Mouse (Mus musculus): ENCODE measurements around the gene Nlrp6. TPM values are rescaled to one million over a fixed set of nuclear protein-coding genes. Genes with fewer than 3 reads are reported as not detected.

Gene Nlrp6
- polyA plus RNA-seq (2015; fragmentation: Nextera tagmentation; extraction: Ambion mirVana): 0.07 and 0.10 TPM in 2 replicates

DNA sequence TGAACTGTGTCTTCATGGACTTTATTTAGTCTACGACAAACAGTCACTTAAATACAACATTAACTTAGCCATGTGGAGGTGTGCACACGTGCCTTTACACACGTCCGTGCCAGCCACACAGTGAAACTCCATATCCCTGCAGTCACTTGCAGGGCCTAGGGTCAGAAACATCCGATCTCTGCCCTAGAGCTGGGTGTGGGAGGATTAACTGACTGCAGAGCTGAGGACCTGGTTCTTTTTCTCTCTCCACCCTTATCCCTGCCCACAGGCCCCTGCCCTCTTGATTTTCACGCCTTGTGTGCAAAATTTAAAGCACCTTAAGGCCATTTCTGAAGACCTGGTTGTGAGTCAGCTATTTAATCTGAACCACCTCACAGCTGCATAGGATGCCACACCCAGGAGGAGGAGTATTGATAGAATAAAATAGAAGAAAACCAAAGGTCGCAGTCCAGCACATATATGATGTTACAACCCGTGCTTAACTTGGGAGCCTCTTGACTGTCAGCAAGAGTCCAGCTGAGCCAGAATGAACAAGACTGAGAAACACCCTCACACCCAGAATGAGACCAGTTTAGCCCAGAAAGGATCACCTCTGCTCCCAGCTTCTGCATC lies at the start of gene Nlrp6:
Nlrp6 (plus strand) TSS at position 485 of the 612 bp plus-strand sequence.
- no peaks in the 10 kb centered on the region for H3K36me3 ChIP-seq (ENCODE audit: insufficient read depth, low read length)
- no peak within 1 kb of the TSS for H3K4me3 ChIP-seq (ENCODE audit: low read depth, low read length)
- no peak within 1 kb of the TSS for H3K4me2 ChIP-seq (replicated peaks; ENCODE audit: low read depth, low read length)
- H3K4me1 ChIP-seq (ENCODE audit: insufficient read depth, low read depth, low read length): peaks cover 10% of the 10 kb centered on the region; the same call in 1 of the 2 replicates
- H3K9ac ChIP-seq (replicated peaks; ENCODE audit: low read depth): no peak within 1 kb of the TSS
- H3K9me3 ChIP-seq (ENCODE audit: low read length): no peaks in the 10 kb centered on the region
- no peak for TF ChIP-seq CTCF (IDR thresholded peaks at IDR 0.05)
- no peak for TF ChIP-seq EP300 (IDR thresholded peaks at IDR 0.05)
- no peak for DNase-seq (ENCODE audit: low spot score)
- peaks cover 55% of the 10 kb centered on the region for H3K27me3 ChIP-seq (replicated peaks; ENCODE audit: insufficient read depth, low read length)
- WGBS: 58% methylated on average over 8 of the region's 8 CpGs
- no peak for ATAC-seq
- H3K27ac ChIP-seq (ENCODE audit: low read length): no peak within 1 kb of the TSS

DNA sequence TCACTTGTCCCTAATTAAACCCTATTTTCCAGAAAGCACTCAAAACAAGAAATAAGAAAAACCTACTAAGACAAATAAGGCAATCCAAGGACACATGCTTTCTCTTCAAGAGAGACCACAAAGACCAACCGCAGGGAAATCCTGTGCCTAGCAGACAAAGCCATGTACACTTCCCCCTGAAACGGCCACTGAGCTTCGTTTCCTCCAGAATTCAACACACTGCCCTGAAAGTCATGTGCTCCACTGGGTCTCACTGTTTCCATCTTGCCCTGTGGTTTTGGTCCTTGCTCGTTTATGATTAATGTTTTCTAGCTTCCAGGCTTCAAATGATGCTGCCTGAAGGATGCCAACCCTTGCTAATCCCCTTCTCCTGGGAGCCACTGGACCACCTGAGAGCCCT lies 46.5 kb upstream of the Nlrp6 start:
- Histone ChIP-seq H3K4me2 (replicated peaks; ENCODE audit: low read depth, low read length) (no peak overlapping the region), H3K36me3 (ENCODE audit: insufficient read depth, low read length) (peaks cover 23% of the 10 kb centered on the region), H3K27me3 (replicated peaks; ENCODE audit: insufficient read depth, low read length) (no peaks in the 10 kb centered on the region), H3K4me3 (ENCODE audit: low read depth, low read length) (no peak overlapping the region), H3K9me3 (ENCODE audit: low read length) (no peaks in the 10 kb centered on the region), H3K9ac (replicated peaks; ENCODE audit: low read depth) (no peak overlapping the region), H3K4me1 (ENCODE audit: insufficient read depth, low read depth, low read length) (no peaks in the 10 kb centered on the region), H3K27ac (ENCODE audit: low read length) (no peak overlapping the region)
- WGBS: 84% methylated on average over 4 of the region's 4 CpGs
- DNase-seq (ENCODE audit: low spot score) (no peak), ATAC-seq (no peak)
- no peak for TF ChIP-seq EP300 (IDR thresholded peaks at IDR 0.05)
- no peak for TF ChIP-seq CTCF (IDR thresholded peaks at IDR 0.05)

DNA sequence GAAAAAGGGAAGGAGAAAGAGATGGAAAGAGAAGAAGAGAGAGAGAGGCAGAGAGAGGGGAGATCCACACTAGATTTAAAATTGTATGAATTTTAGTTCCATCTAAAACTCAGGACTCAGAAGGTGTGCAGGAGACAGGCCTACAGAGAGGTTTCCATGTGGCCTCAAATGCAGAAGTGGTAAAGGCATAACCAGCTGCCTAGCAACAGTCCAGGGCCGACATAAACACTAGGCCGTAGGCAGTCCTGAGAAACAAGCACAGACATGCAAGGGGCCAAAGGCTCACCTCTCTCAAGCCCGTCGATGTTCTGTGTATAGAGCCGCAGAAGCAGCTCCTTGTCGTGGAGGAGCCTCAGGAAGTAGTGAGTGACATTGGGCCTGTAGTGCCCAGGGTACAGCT lies 43.3 kb upstream of the Nlrp6 start:
- DNase-seq (ENCODE audit: low spot score): no peak
- peaks cover 23% of the 10 kb centered on the region for H3K36me3 ChIP-seq (ENCODE audit: insufficient read depth, low read length)

DNA sequence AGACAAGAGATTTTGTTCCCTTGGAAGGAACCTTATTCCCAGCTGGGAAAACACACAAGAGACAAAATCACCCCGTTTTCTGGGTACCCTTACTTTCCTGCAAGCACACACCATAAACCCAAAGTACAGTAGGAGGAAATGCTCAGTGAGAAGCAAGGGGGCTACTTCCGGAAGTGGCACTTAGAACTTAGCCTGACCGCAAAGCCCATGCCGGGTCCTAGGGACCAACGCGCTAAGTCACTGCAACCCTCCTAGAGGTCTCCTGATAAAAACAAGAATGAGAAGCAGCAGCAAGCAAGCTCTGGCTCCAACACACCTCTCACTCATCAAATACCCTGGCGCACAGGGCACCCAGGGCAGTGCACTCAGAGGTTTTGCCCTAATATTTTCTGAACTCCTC lies 41.3 kb upstream of the Nlrp6 start:
- no peaks in the 10 kb centered on the region for H3K4me1 ChIP-seq (ENCODE audit: insufficient read depth, low read depth, low read length)
- WGBS: 84% methylated on average over 7 of the region's 7 CpGs
- no peak overlapping the region for H3K27ac ChIP-seq (ENCODE audit: low read length)
- peaks cover 21% of the 10 kb centered on the region for H3K36me3 ChIP-seq (ENCODE audit: insufficient read depth, low read length)
- DNase-seq (ENCODE audit: low spot score) (no peak), ATAC-seq (no peak)
- H3K9ac ChIP-seq (replicated peaks; ENCODE audit: low read depth): no peak overlapping the region
- no peak for TF ChIP-seq CTCF (IDR thresholded peaks at IDR 0.05)
- no peak for TF ChIP-seq EP300 (IDR thresholded peaks at IDR 0.05)
- H3K4me2 ChIP-seq (replicated peaks; ENCODE audit: low read depth, low read length): no peak overlapping the region
- no peaks in the 10 kb centered on the region for H3K9me3 ChIP-seq (ENCODE audit: low read length)
- H3K27me3 ChIP-seq (replicated peaks; ENCODE audit: insufficient read depth, low read length): no peaks in the 10 kb centered on the region
- H3K4me3 ChIP-seq (ENCODE audit: low read depth, low read length): no peak overlapping the region

More for the DNA sequence above, 43.3 kb upstream of the Nlrp6 start:
- H3K9me3 ChIP-seq (ENCODE audit: low read length): no peaks in the 10 kb centered on the region
- WGBS: 70% methylated on average over 6 of the region's 6 CpGs
- H3K27me3 ChIP-seq (replicated peaks; ENCODE audit: insufficient read depth, low read length): no peaks in the 10 kb centered on the region
- H3K4me2 ChIP-seq (replicated peaks; ENCODE audit: low read depth, low read length): no peak overlapping the region
- no peak for ATAC-seq
- no peaks in the 10 kb centered on the region for H3K4me1 ChIP-seq (ENCODE audit: insufficient read depth, low read depth, low read length)
- TF ChIP-seq CTCF (IDR thresholded peaks at IDR 0.05) (no peak), EP300 (IDR thresholded peaks at IDR 0.05) (no peak)
- no peak overlapping the region for H3K9ac ChIP-seq (replicated peaks; ENCODE audit: low read depth)
- no peak overlapping the region for H3K4me3 ChIP-seq (ENCODE audit: low read depth, low read length)
- no peak overlapping the region for H3K27ac ChIP-seq (ENCODE audit: low read length)

DNA sequence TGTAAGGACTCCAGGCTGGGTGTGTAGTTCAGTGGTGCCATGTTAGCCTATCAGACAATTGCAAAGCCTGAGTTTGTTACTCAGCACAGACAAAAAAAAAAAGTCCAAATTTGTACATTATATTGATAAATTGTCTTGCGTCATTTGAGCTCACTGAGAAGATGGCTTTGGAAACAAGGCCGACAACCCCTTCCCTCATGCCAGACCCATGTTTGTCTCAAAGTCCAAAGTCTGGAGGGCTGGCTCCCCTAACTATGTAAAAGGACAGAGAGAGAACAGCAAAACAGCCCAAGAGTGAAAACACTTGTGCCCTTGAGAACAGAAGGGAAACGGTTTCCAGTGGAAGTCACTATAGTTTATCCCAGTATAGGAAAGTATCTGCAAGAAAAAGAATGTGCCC lies 40.3 kb upstream of the Nlrp6 start:
- WGBS: 73% methylated on average over 3 of the region's 3 CpGs
- Histone ChIP-seq H3K4me1 (ENCODE audit: insufficient read depth, low read depth, low read length) (no peaks in the 10 kb centered on the region), H3K27ac (ENCODE audit: low read length) (no peak overlapping the region), H3K27me3 (replicated peaks; ENCODE audit: insufficient read depth, low read length) (no peaks in the 10 kb centered on the region), H3K4me3 (ENCODE audit: low read depth, low read length) (no peak overlapping the region), H3K4me2 (replicated peaks; ENCODE audit: low read depth, low read length) (no peak overlapping the region), H3K9ac (replicated peaks; ENCODE audit: low read depth) (no peak overlapping the region), H3K36me3 (ENCODE audit: insufficient read depth, low read length) (peaks cover 14% of the 10 kb centered on the region; the same call in 1 of the 2 replicates), H3K9me3 (ENCODE audit: low read length) (no peaks in the 10 kb centered on the region)
- ATAC-seq (no peak), DNase-seq (ENCODE audit: low spot score) (no peak)
- no peak for TF ChIP-seq CTCF (IDR thresholded peaks at IDR 0.05)
- no peak for TF ChIP-seq EP300 (IDR thresholded peaks at IDR 0.05)

DNA sequence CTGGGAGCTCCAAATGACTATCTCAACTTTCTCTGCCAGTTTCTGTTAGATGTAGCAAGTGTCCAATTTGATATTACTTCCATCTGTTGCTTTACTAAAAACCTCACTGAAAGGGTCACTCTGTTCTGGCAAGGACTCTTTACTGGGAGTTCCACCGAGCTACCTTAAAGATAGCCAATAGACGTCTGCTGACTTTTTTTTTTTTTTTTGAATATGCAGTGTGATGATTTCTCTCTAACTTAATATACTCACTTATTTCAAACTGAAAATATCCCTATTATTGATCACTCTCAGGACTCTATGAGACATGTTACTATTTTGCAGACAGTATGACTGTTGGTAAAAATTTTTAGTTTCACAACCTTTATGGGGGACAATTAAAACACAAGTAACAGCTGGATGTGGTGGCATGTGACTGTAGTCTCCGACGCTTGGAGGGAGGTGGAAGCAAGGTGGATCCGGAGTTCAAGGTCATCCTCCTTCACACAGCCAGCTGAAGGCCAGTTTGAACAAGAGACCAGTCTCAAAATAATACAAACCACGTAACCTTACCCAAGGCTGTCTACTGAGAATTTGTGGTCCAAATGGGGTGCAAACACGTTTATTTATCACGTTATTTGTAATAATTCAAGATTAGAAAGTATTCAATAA lies 39.7 kb upstream of the Nlrp6 start:
- TF ChIP-seq EP300 (IDR thresholded peaks at IDR 0.05) (no peak), CTCF (IDR thresholded peaks at IDR 0.05) (no peak)
- Histone ChIP-seq H3K9ac (replicated peaks; ENCODE audit: low read depth) (peak overlapping the region; percentile 58), H3K4me1 (ENCODE audit: insufficient read depth, low read depth, low read length) (no peaks in the 10 kb centered on the region), H3K4me3 (ENCODE audit: low read depth, low read length) (peak overlapping the region; percentile 73), H3K27ac (ENCODE audit: low read length) (no peak overlapping the region), H3K9me3 (ENCODE audit: low read length) (no peaks in the 10 kb centered on the region), H3K27me3 (replicated peaks; ENCODE audit: insufficient read depth, low read length) (no peaks in the 10 kb centered on the region), H3K36me3 (ENCODE audit: insufficient read depth, low read length) (peaks cover 9% of the 10 kb centered on the region; the same call in 1 of the 2 replicates), H3K4me2 (replicated peaks; ENCODE audit: low read depth, low read length) (peak overlapping the region; percentile 67)
- ATAC-seq (no peak), DNase-seq (ENCODE audit: low spot score) (no peak)
- 9% methylated on average over 8 of the region's 8 CpGs for whole genome bisulfite sequencing

Measured in lung, postnatal 0 days (tissue).